Mouse (Mus musculus): ENCODE measurements around the gene Stx6.

DNA sequence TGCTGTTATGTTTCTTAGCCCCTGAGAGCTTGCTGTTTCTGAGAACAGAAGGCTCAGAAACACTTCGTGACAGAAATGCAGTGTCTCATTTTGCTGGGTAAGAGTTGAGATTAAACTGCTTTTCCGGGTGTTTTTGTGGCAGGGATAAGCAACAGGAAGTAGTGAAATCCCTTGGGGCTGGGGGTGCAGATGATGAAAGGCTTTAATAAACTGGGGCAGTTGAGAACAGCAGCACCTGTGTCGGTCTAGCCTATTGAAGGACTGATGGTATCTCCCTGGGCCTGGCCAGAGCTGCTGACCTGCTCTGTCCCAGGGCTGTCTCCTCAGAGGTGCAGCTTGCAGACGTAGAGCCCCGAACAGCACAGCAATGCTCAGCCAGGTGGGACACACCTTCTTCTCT is 44.0 kb downstream of the Stx6 start:
- TF ChIP-seq CTCF (IDR thresholded peaks at IDR 0.05; ENCODE audit: insufficient read depth, low read length) (no peak), POLR2A (IDR thresholded peaks at IDR 0.05; ENCODE audit: borderline replicate concordance, extremely low read depth, low read depth, low read length) (no peak)
